7 mouse cellular contexts compared by ENCODE assay signal in the genomic region with DNA sequence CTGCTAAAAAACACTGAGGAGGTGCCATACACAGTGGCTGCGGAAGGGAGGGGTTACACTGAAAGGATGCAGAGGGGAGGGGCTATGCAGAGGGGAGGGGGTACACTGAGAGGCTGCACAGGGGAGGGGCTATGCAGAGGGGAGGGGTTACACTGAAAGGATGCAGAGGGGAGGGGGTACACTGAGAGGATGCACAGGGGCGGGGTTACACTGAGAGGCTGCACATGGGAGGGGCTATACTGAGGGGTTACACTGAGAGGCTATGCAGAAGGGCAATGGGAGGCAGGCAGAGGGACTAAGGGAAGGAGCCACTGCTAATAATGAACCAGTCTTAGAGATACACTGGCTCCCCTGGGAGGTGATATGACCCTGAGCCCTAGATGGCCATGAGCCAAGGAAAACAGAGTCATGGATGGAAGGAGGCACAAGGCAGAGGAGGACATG. TPM values are rescaled to one million over a fixed set of nuclear protein-coding genes. Genes with fewer than 3 reads are reported as not detected.
A peak's percentile ranks its signal among the peaks of the same experiment; 100 is the strongest.
DNase-seq lines count a peak whose midpoint lies in the region; ATAC-seq and TF ChIP-seq lines count a peak whose summit lies in the region.

No protein-coding gene starts in this region.

- DNase-seq in ES-E14 (ENCODE audit: low read depth, low spot score) (peak; percentile 92), ZHBTc4 (ENCODE audit: low read depth, low spot score) (peak; percentile 96)
- no peak for DNase-seq in liver, postnatal 0 days
- DNase-seq in spleen, postnatal 4 days (ENCODE audit: low spot score in 2 of 2), result no peak
- no peak for DNase-seq in right cerebral cortex, postnatal 25 days

- H3K4me2 ChIP-seq in hindbrain, embryonic 16.5 days (ENCODE audit: low read length), result no peak overlapping the region
- no peak overlapping the region for H3K4me2 ChIP-seq in liver, postnatal 0 days (ENCODE audit: low read depth, low read length)

- WGBS in hindbrain, embryonic 16.5 days, result 6% methylated on average over 2 of the region's 2 CpGs
- 46% methylated on average over 2 of the region's 2 CpGs for WGBS in liver, postnatal 0 days (ENCODE audit: insufficient replicate concordance)

- no peak overlapping the region for H3K4me3 ChIP-seq in ES-E14 (ENCODE audit: insufficient read depth in 1 of 2, low read depth in 1 of 2, low read length in 2 of 2, poor library complexity in 1 of 2, severe bottlenecking in 1 of 2)
- H3K4me3 ChIP-seq in hindbrain, embryonic 16.5 days (ENCODE audit: low read length), result no peak overlapping the region
- no peak overlapping the region for H3K4me3 ChIP-seq in liver, postnatal 0 days (ENCODE audit: low read depth, low read length)

- H3K4me1 ChIP-seq in ES-E14 (ENCODE audit: control insufficient read depth in 2 of 2, insufficient read depth in 2 of 2, low read length in 2 of 2, poor library complexity in 1 of 2), result peaks cover 12 to 50% of the 10 kb centered on the region in 2 experiments
- H3K4me1 ChIP-seq in hindbrain, embryonic 16.5 days (ENCODE audit: control insufficient read depth, insufficient read depth, low read depth, low read length), result peaks cover 26% of the 10 kb centered on the region
- 0 out of 2 replicates have a peak, but pooled peaks cover 3% of the 10 kb centered on the region for H3K4me1 ChIP-seq in liver, postnatal 0 days (ENCODE audit: insufficient read depth)

- peaks cover 45% of the 10 kb centered on the region; the same call in 1 of the 2 replicates for H3K36me3 ChIP-seq in ES-E14 (ENCODE audit: control insufficient read depth, insufficient read depth, low read length, poor library complexity, severe bottlenecking)
- H3K36me3 ChIP-seq in hindbrain, embryonic 16.5 days (ENCODE audit: control insufficient read depth, insufficient read depth, low read length), result no peaks in the 10 kb centered on the region
- H3K36me3 ChIP-seq in liver, postnatal 0 days (replicated peaks; ENCODE audit: insufficient read depth, low read length), result no peaks in the 10 kb centered on the region

- no peaks in the 10 kb centered on the region for H3K9me3 ChIP-seq in ES-E14 (ENCODE audit: control insufficient read depth, insufficient read depth, low read depth, low read length)
- no peaks in the 10 kb centered on the region for H3K9me3 ChIP-seq in hindbrain, embryonic 16.5 days (ENCODE audit: control insufficient read depth, low read length)
- H3K9me3 ChIP-seq in liver, postnatal 0 days (ENCODE audit: low read length), result no peaks in the 10 kb centered on the region

- no peak for TF ChIP-seq CTCF in liver, postnatal 0 days (IDR thresholded peaks at IDR 0.05; ENCODE audit: low read depth)

- TF ChIP-seq EP300 in liver, postnatal 0 days (IDR thresholded peaks at IDR 0.05; ENCODE audit: low read depth), result no peak

- H3K27ac ChIP-seq in ES-E14 (ENCODE audit: insufficient read depth, low read depth, low read length, poor library complexity, severe bottlenecking), result no peak overlapping the region
- H3K27ac ChIP-seq in hindbrain, embryonic 16.5 days (ENCODE audit: low read depth, low read length), result no peak overlapping the region
- H3K27ac ChIP-seq in liver, postnatal 0 days (ENCODE audit: low read depth), result no peak overlapping the region

- in situ Hi-C loops in ES-E14 (cut with MboI; ENCODE audit: low sequenced_read_pairs in 2 of 2, unreplicated experiment in 2 of 2), result no loop called here

- peak; percentile 54; the same call in 1 of the 2 replicates for ATAC-seq in hindbrain, embryonic 16.5 days
- peak; percentile 43; the same call in 1 of the 2 replicates for ATAC-seq in liver, postnatal 0 days
- no peak for ATAC-seq in monocyte, adult 5-6 weeks (replicated peaks; ENCODE audit: insufficient number of reproducible peaks, low FRiP score, low TSS enrichment, poor library complexity, severe bottlenecking)

- H3K27me3 ChIP-seq in hindbrain, embryonic 16.5 days (replicated peaks; ENCODE audit: control insufficient read depth, insufficient read depth, low read length), result no peaks in the 10 kb centered on the region
- H3K27me3 ChIP-seq in liver, postnatal 0 days (ENCODE audit: insufficient read depth, low read length), result no peaks in the 10 kb centered on the region

- H3K9ac ChIP-seq in ES-E14 (ENCODE audit: insufficient read depth, low read depth, low read length, poor library complexity, severe bottlenecking), result no peak overlapping the region
- H3K9ac ChIP-seq in hindbrain, embryonic 16.5 days (ENCODE audit: low read depth, low read length), result no peak overlapping the region
- H3K9ac ChIP-seq in liver, postnatal 0 days (replicated peaks), result no peak overlapping the region

TF ChIP-seq in ES-E14, 5 proteins besides CTCF, POLR2A, EP300 and RAD21:
- TF ChIP-seq CHD2 (IDR thresholded peaks at IDR 0.05; ENCODE audit: low read depth, low read length) (no peak), HCFC1 (IDR thresholded peaks at IDR 0.05; ENCODE audit: borderline replicate concordance, insufficient read depth, low read length) (no peak), MAFK (IDR thresholded peaks at IDR 0.05; ENCODE audit: insufficient read depth, low read depth, low read length) (no peak), ZC3H11A (IDR thresholded peaks at IDR 0.05; ENCODE audit: borderline replicate concordance, low read depth, low read length) (no peak), ZNF384 (IDR thresholded peaks at IDR 0.05; ENCODE audit: low read depth, low read length) (no peak)

RNA-seq across cellular contexts. Expression of gene Col18a1, which starts 14.1 kb away (rescaled TPM):
- 414 and 791 TPM in 2 replicates for total RNA-seq in ES-E14 (2012; rRNA removed)
- 26.4 and 41.9 TPM in 2 replicates for polyA plus RNA-seq in hindbrain, embryonic 16.5 days (2015; fragmentation: Nextera tagmentation; extraction: Ambion mirVana)
- polyA plus RNA-seq in liver, postnatal 0 days (2015; fragmentation: Nextera tagmentation; extraction: Ambion mirVana), result 137 and 167 TPM in 2 replicates
- total RNA-seq in monocyte, adult 5-6 weeks (2017), result not detected in 3 replicates

Comparison
In these comparisons a context has a peak if more than half of its experiments do, and no peak if none do; other contexts are left out.
1. DNase-seq: peak in ES-E14 (single experiment) and ZHBTc4 (single experiment); none in liver, postnatal 0 days (single experiment), spleen, postnatal 4 days (0 of 2) and right cerebral cortex, postnatal 25 days (single experiment).
2. RNA of gene Col18a1, which starts 14.1 kb away (total RNA-seq): 414 to 791 TPM in ES-E14; not detected in monocyte, adult 5-6 weeks; every median in the first group is over 100 times any median in the second.